Mouse (Mus musculus) CD4-positive helper T cell, adult 2 months (primary cell): ENCODE measurements at regions not wholly inside any gene's neighbourhood (a gene's known extent, or its start where the extent isn't known, plus 50 kb on each side); places are given as distances from the start of the nearest gene placed in this dataset.

Experiments used
- DNase-seq: peaks from one replicate; pipeline ENCODE4 v3.0.0-alpha.2; 2012; ENCODE audit warnings: low read depth, missing footprints, low spot score

DNA sequence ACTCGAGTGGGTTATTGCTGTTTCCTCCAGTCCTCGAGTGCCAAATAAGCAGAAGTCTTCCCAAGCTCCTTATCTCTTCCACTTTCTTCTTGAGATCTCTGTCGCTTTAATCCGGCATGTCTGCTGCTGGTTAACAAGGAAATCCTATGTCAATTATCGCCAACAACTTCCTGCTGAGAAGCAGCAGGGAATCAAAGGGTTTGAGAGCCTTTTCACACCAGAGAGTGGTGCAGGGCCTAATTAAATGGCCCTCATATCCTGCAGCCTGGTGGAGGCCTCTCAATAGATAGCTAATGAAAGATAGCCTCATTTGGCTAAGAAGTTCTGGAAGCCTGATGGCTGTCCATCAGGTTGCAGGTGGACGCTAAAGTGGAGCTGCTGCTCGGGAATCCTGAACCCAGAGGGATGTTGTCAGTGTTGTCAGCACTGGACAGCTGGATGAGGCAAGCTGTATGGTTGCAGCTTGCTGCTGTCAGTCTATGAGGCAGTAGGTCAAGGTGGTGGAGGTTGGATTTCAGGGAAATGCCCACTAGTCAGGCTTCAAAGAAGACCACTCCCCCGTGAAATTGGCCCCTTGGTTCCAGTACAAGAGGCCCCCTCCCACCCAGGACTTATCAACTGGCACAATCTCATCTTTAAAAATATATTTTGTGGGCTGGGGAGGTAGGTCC, 225.5 kb downstream of the Rab11fip2 start:
- DNase-seq = no peak

DNA sequence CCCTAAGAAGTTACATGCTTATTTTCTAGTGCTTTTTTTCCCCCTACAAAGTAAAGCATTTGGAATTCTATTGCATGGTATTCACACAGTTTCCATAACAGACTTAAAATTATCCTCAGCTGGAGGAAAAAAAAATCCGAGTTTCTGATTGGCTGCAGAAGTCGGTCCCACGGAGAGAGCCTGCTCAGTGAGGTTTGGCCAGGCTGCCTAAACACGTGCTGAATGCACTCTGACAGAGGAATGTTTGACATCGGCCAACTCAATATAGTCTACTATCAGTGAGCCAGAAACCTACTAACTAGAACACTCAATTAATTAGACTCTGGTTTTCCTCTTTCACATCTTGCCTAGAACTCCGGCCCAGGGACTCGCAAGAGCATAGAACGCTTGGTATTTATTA, 204.9 kb downstream of the Rab11fip2 start:
- DNase-seq = no peak

GRCm38 (mm10) chr19:59742946-59743345, 200.5 kb downstream of the Rab11fip2 start:
- peak; percentile 5 for DNase-seq

DNA sequence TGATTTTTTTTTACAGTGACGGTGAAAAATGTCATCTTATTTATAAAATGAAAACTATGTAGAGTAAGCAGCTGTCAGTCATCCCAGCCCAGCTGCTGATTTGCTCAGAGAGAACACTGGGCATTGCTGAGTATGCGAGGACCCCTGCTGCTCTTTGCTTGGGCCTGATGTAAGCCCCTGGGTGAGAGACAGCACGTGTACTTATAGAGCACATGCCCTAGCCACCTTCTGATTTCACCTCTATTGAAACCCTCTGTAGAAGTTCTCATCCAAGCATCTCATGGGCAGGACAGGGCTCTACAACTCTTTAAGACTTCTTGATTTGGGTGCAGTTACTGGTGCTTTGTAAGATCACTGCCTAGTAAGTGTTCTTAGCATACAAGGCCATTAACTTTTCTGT, 182.2 kb downstream of the Rab11fip2 start:
- DNase-seq = no peak

DNA sequence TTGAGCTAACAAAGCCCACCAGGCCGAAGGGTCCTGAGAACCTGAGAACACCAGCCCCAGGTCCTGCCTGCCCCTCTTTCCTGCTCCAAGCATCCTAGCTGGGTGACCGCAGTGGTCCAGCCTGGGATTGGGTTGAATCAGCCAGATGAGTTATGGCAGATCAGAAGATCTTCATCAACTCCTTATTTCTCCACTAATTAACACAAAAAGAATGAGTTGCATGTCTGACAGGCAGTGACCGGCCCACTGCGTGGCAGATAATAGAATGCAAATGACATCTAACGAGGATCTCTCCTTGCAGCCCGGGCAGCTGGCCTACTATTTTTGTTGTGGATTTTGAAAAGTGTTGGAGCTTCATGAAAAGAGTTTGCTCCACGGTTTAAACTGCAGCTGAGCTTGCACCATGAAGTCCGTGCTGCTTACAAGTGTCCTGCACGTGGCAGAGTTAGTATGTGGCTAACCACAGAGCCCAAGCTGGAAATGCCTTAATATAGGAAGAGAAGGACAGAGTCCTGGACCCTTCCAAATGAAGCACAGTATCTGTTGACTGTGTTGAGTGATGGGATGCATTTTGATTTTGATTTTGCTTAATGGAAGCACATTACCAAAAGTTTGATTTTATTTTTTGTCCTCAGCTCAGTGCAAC, 158.9 kb downstream of the Rab11fip2 start:
- DNase-seq = no peak

- DNase-seq = no peak
Observed at GRCm38 (mm10) chr19:59831304-59831703, 112.2 kb downstream of the Rab11fip2 start.

GRCm38 (mm10) chr19:59837138-59837537, 106.3 kb downstream of the Rab11fip2 start:
- DNase-seq = no peak

DNA sequence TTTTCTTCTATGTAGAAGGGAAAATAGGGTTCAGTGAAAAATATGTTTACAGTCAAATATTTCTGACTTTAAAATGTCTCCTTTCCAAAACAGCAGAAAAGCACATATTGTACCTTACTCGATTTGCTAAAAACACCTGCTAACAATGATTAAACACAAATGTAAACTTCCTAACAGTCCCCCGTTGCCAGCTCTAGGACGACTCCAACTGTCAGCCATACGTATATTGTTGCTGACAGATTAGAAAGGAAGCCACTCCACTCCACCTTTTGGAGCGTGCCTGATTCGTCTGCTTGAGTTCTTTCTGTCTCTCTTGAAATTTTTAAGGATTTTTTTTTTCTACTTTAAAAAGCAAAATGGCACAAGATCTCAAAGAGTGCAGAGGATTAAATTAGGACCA, 105.8 kb downstream of the Rab11fip2 start:
- DNase-seq = no peak

DNA sequence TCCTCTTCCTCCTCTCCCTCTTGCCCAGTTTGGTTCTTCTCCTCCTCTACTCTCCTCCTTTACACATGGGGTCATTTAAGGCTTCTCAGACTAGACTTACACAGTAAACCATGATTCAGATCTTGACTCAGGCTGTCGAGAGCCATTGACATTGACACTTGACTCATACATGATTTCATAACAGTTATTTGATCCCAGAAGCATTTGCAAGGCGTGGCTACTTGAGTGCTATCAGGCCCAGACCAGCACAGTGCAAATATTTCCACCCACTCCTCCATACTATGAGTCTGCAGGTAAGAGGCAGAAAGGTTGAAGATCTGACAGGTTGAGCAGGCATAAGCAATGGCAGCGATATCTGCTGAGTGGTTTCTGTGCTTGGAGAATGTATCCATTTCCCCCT, 99.2 kb downstream of the Rab11fip2 start:
- no peak for DNase-seq

DNA sequence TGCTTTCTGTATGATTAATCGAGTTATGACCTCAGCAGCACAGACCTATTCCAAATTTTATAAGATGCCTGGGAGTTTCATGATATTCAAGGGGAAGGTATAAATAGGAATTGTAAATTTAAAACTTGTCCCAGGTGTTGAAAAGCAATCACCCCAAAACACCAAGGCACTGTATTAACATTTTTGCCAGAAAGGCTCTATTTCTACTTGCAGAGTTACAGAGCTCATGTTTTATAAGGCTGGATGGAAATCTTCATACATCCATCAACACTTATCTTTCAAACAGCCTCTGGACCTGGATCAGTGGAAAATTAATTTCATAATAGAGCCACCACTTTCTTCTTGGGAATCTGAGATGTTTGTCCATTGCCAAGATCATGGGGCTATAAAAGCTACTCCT, 96.6 kb downstream of the Rab11fip2 start:
- DNase-seq = no peak

DNA sequence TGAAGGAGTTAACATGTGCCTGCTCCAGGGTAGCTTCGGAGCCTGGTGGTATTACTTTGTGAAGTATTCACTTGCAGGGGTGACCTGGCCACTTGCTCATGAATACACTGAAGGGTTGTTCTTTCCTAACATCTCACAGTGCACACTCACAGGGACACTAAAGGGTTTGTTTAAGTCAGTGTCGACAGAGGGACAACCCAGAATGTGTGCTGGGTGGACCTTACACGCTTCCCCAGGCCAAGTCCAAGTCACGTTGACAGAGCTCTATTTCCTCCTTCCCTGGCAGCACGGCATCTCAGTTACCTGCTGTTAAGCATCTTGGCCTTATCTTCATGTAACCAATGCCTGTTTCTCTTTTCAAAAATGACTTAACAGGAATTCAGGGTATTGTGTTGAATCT, 92.8 kb downstream of the Rab11fip2 start:
- DNase-seq = no peak

DNA sequence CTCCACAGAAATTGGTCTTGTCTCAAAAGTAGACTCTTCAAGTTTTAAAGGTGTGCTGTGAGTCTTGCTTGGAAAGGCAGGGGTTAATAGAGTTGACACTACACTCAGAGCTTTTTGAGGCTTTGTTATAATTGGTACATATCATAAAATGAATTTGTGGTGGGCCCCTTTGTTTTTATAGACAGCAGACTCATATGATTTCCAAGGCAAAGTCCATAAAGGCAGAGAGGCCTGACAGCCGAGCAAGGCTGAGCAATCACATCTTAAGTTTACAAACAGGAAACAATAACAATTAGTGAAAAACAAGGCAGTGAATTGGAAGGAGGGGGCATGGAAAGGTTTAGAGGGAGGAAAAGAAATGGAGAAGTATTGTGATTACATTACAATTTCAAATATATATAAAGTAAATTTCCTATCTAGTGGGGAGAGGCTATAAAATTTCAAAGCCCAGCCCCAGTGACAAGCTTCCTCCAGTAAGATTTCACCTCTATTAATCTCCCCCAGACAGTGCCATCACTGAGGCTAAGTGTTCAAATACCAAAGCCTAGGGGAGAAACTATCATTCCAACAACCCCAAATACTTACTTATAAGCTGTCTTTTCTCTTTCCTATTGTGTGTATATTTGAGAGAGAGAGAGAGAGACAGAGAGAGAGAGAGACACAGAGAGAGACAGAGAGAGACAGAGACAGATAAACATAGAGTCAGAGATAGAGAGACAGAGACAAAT, 91.3 kb downstream of the Rab11fip2 start:
- no peak for DNase-seq
